Mouse (Mus musculus): Measurements from ENCODE around the gene Mid1. TPM values are rescaled to one million over a fixed set of nuclear protein-coding genes. Genes with fewer than 3 reads are reported as not detected.
"Not testable (repeated sequence)": the region's sequence is repeated elsewhere in the genome, so short reads cannot be mapped to it uniquely, and the experiment has no call there.

Mid1 gene
- total and polyA plus RNA-seq, 2 experiments, result 1.7 to 2.5 TPM

DNA sequence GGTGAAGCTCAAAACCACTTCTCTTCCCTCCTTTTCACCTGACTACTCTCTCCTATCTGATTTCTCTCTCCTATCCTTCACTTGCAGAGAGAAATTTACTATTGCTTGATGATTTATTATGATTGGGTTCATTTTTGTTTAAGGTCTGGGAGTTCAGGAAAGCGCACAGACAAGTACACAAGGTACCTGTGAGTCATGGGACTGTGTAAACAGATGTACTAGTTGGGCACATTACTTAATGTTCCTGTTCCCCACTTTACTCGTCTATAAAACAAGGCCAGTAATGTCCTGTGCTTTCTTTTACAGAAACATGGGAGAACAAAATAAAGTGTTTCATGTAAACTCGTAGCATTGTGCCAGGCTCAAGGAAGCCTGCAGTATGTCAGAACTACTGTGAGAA, 248.2 kb downstream of the Mid1 start:
- TF ChIP-seq CTCF (IDR thresholded peaks at IDR 0.05; ENCODE audit: low read depth, low read length), result no peak
- TF ChIP-seq POLR2A (IDR thresholded peaks at IDR 0.05; ENCODE audit: extremely low read depth, insufficient read depth, low read length), result no peak
- no peak for DNase-seq (ENCODE audit: extremely low read depth, low read depth, low spot score)
- H3K27ac ChIP-seq (replicated peaks; ENCODE audit: insufficient read depth, low read depth, low read length), result no peak overlapping the region
- no peaks in the 10 kb centered on the region for H3K4me1 ChIP-seq (ENCODE audit: control insufficient read depth, insufficient read depth, low read length)
- H3K4me3 ChIP-seq (ENCODE audit: insufficient read depth, low read depth, low read length), result no peak overlapping the region
- no peaks in the 10 kb centered on the region for H3K27me3 ChIP-seq (ENCODE audit: control insufficient read depth, insufficient read depth, low read length)
- no peak overlapping the region for H3K9ac ChIP-seq (ENCODE audit: low read depth, low read length)
- H3K79me2 ChIP-seq (ENCODE audit: control insufficient read depth, insufficient read depth, low read length), result no peaks in the 10 kb centered on the region
- 33% methylated on average over 3 of the region's 3 CpGs for WGBS
- H3K36me3 ChIP-seq (ENCODE audit: control insufficient read depth, insufficient read depth, low read length), result no peaks in the 10 kb centered on the region

DNA sequence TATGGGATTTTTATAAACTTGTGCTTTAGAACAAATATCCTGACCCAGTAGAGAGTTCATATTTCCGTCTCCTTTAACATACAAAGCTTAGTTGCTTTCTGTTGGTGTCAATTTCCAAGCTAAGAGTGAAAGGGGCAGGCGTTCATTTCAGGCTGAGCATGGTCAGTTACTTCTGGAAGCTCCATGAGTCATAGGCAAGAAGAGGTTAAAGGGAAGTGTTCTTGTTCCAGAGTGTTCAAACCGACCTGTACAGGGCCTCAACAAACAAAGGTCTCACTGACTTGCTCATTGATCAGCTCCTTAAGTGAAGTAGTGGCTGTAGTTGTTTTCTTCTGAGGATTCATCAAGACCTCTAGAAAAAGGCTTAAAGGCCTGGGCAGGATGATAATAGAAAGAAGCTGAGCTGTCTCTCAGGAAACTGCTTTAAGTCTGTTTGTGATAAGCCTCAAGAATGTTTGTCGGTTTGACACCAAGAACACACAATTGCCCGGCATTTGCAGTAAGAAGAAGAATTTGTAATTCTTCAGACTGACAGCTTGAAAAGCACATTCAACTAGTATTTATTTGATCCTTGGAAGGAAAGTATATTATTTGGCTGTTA, 252.2 kb downstream of the Mid1 start:
- H3K27me3 ChIP-seq (ENCODE audit: control insufficient read depth, insufficient read depth, low read length), result no peaks in the 10 kb centered on the region
- H3K79me2 ChIP-seq (ENCODE audit: control insufficient read depth, insufficient read depth, low read length), result no peaks in the 10 kb centered on the region
- no peak overlapping the region for H3K27ac ChIP-seq (replicated peaks; ENCODE audit: insufficient read depth, low read depth, low read length)
- H3K4me3 ChIP-seq (ENCODE audit: insufficient read depth, low read depth, low read length), result no peak overlapping the region
- WGBS, result 56% methylated on average over 5 of the region's 5 CpGs
- H3K9ac ChIP-seq (ENCODE audit: low read depth, low read length), result no peak overlapping the region
- no peaks in the 10 kb centered on the region for H3K4me1 ChIP-seq (ENCODE audit: control insufficient read depth, insufficient read depth, low read length)
- H3K36me3 ChIP-seq (ENCODE audit: control insufficient read depth, insufficient read depth, low read length), result no peaks in the 10 kb centered on the region
- TF ChIP-seq POLR2A (IDR thresholded peaks at IDR 0.05; ENCODE audit: extremely low read depth, insufficient read depth, low read length) (no peak), CTCF (IDR thresholded peaks at IDR 0.05; ENCODE audit: low read depth, low read length) (no peak)
- DNase-seq (ENCODE audit: extremely low read depth, low read depth, low spot score), result no peak

- Histone ChIP-seq H3K79me2 (ENCODE audit: control insufficient read depth, insufficient read depth, low read length) (no peaks in the 10 kb centered on the region), H3K27ac (replicated peaks; ENCODE audit: insufficient read depth, low read depth, low read length) (no peak overlapping the region), H3K4me3 (ENCODE audit: insufficient read depth, low read depth, low read length) (no peak overlapping the region), H3K4me1 (ENCODE audit: control insufficient read depth, insufficient read depth, low read length) (no peaks in the 10 kb centered on the region), H3K36me3 (ENCODE audit: control insufficient read depth, insufficient read depth, low read length) (no peaks in the 10 kb centered on the region), H3K27me3 (ENCODE audit: control insufficient read depth, insufficient read depth, low read length) (no peaks in the 10 kb centered on the region), H3K9ac (ENCODE audit: low read depth, low read length) (no peak overlapping the region)
- TF ChIP-seq CTCF (IDR thresholded peaks at IDR 0.05; ENCODE audit: low read depth, low read length) (no peak), POLR2A (IDR thresholded peaks at IDR 0.05; ENCODE audit: extremely low read depth, insufficient read depth, low read length) (no peak)
- DNase-seq (ENCODE audit: extremely low read depth, low read depth, low spot score), result no peak
- 90% methylated on average over 4 of the region's 4 CpGs for WGBS
Measured at GRCm38 (mm10) chrX:169940531-169940930, 255.5 kb downstream of the Mid1 start.

DNA sequence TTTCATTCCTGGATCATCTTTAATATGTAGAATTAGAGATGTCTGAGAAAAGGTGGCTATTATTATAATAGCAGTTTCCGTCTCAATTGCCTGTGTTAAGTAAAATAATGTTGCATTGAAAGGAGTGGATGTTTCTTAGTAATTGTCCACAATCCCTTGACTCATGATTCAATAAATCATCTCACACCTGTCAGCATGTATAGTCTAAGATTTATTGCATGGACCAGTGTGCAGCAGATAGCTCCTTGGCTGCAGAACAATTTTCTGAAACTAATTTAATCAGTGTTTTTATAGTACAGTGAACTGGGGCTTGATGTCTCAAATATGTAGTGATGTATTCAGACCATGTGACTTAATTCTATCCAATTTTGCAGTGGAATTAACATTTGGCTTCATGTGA, 265.6 kb downstream of the Mid1 start:
- Histone ChIP-seq H3K4me1 (ENCODE audit: control insufficient read depth, insufficient read depth, low read length) (no peaks in the 10 kb centered on the region), H3K27ac (replicated peaks; ENCODE audit: insufficient read depth, low read depth, low read length) (no peak overlapping the region), H3K4me3 (ENCODE audit: insufficient read depth, low read depth, low read length) (no peak overlapping the region), H3K9ac (ENCODE audit: low read depth, low read length) (no peak overlapping the region), H3K79me2 (ENCODE audit: control insufficient read depth, insufficient read depth, low read length) (no peaks in the 10 kb centered on the region), H3K27me3 (ENCODE audit: control insufficient read depth, insufficient read depth, low read length) (no peaks in the 10 kb centered on the region), H3K36me3 (ENCODE audit: control insufficient read depth, insufficient read depth, low read length) (no peaks in the 10 kb centered on the region)
- no peak for DNase-seq (ENCODE audit: extremely low read depth, low read depth, low spot score)
- 100% methylated on average over 1 of the region's 1 CpGs for WGBS
- TF ChIP-seq POLR2A (IDR thresholded peaks at IDR 0.05; ENCODE audit: extremely low read depth, insufficient read depth, low read length), result no peak
- no peak for TF ChIP-seq CTCF (IDR thresholded peaks at IDR 0.05; ENCODE audit: low read depth, low read length)

- no peaks in the 10 kb centered on the region for H3K79me2 ChIP-seq (ENCODE audit: control insufficient read depth, insufficient read depth, low read length)
- no peak for TF ChIP-seq CTCF (IDR thresholded peaks at IDR 0.05; ENCODE audit: low read depth, low read length)
- no peaks in the 10 kb centered on the region for H3K4me1 ChIP-seq (ENCODE audit: control insufficient read depth, insufficient read depth, low read length)
- DNase-seq (ENCODE audit: extremely low read depth, low read depth, low spot score), result no peak
- H3K36me3 ChIP-seq (ENCODE audit: control insufficient read depth, insufficient read depth, low read length), result no peaks in the 10 kb centered on the region
- WGBS, result 100% methylated on average over 1 of the region's 1 CpGs
- no peak overlapping the region for H3K4me3 ChIP-seq (ENCODE audit: insufficient read depth, low read depth, low read length)
- H3K9ac ChIP-seq (ENCODE audit: low read depth, low read length), result no peak overlapping the region
- H3K27me3 ChIP-seq (ENCODE audit: control insufficient read depth, insufficient read depth, low read length), result no peaks in the 10 kb centered on the region; the same call in 1 of the 2 replicates
- H3K27ac ChIP-seq (replicated peaks; ENCODE audit: insufficient read depth, low read depth, low read length), result no peak overlapping the region
Measured at GRCm38 (mm10) chrX:169969337-169969736, 284.3 kb downstream of the Mid1 start.

DNA sequence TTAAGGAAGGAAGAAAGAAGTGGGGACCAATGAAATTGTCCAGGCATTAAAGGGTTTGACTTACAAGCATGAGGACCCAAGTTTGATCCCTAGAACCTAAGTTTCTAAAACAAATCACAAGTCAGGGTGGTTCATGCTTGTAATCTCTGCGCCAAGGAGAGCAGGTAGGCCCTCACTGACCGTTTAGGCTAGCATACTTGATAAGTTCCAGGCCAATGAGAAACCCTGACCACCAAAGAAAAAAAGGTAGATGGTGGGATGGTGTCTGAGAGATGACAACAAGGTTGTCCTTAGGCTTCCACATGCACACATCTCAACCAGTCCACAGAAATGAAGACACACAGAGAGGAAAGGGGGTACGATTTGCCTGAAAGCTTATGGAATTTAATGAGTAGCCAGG, 284.8 kb downstream of the Mid1 start:
- H3K4me1 ChIP-seq (ENCODE audit: control insufficient read depth, insufficient read depth, low read length); H3K4me3 ChIP-seq (ENCODE audit: insufficient read depth, low read depth, low read length); H3K9ac ChIP-seq (ENCODE audit: low read depth, low read length); H3K27me3 ChIP-seq (ENCODE audit: control insufficient read depth, insufficient read depth, low read length); H3K36me3 ChIP-seq (ENCODE audit: control insufficient read depth, insufficient read depth, low read length); H3K79me2 ChIP-seq (ENCODE audit: control insufficient read depth, insufficient read depth, low read length); H3K27ac ChIP-seq (replicated peaks; ENCODE audit: insufficient read depth, low read depth, low read length): not testable (repeated sequence)
- WGBS, result 72% methylated on average over 3 of the region's 3 CpGs
- peak; percentile 8 for DNase-seq (ENCODE audit: extremely low read depth, low read depth, low spot score)

GRCm38 (mm10) chrX:169970546-169970945, 285.5 kb downstream of the Mid1 start:
- H3K9ac ChIP-seq (ENCODE audit: low read depth, low read length); H3K27ac ChIP-seq (replicated peaks; ENCODE audit: insufficient read depth, low read depth, low read length); H3K4me1 ChIP-seq (ENCODE audit: control insufficient read depth, insufficient read depth, low read length); H3K79me2 ChIP-seq (ENCODE audit: control insufficient read depth, insufficient read depth, low read length); H3K27me3 ChIP-seq (ENCODE audit: control insufficient read depth, insufficient read depth, low read length); H3K36me3 ChIP-seq (ENCODE audit: control insufficient read depth, insufficient read depth, low read length); H3K4me3 ChIP-seq (ENCODE audit: insufficient read depth, low read depth, low read length): not testable (repeated sequence)
- peak; percentile 6 for DNase-seq (ENCODE audit: extremely low read depth, low read depth, low spot score)
- 84% methylated on average over 7 of the region's 7 CpGs for WGBS

DNA sequence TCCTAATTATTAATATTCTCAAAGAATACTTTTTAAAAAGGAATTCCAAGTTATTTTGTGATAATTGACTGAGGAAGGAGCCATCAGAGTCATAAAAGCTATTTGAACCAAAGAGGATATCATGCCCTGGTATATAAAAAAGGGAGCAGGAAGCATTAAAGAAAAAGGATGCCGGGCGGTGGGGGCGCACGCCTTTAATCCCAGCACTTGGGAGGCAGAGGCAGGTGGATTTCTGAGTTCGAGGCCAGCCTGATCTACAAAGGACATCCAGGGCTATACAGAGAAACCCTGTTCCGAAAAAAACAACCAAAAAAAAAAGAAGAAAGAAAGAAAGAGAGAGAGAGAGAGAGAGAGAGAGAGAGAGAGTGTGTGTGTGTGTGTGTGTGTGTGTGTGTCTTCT, 286.6 kb downstream of the Mid1 start:
- not testable (repeated sequence) for H3K9ac ChIP-seq (ENCODE audit: low read depth, low read length); H3K36me3 ChIP-seq (ENCODE audit: control insufficient read depth, insufficient read depth, low read length); H3K27me3 ChIP-seq (ENCODE audit: control insufficient read depth, insufficient read depth, low read length); H3K27ac ChIP-seq (replicated peaks; ENCODE audit: insufficient read depth, low read depth, low read length); DNase-seq (ENCODE audit: extremely low read depth, low read depth, low spot score); H3K4me1 ChIP-seq (ENCODE audit: control insufficient read depth, insufficient read depth, low read length); H3K4me3 ChIP-seq (ENCODE audit: insufficient read depth, low read depth, low read length); H3K79me2 ChIP-seq (ENCODE audit: control insufficient read depth, insufficient read depth, low read length)
- WGBS, result 79% methylated on average over 6 of the region's 6 CpGs

GRCm38 (mm10) chrX:169972131-169972530, 287.1 kb downstream of the Mid1 start:
- DNase-seq (ENCODE audit: extremely low read depth, low read depth, low spot score), result peak; percentile 6
- not testable (repeated sequence) for H3K36me3 ChIP-seq (ENCODE audit: control insufficient read depth, insufficient read depth, low read length); H3K27ac ChIP-seq (replicated peaks; ENCODE audit: insufficient read depth, low read depth, low read length); H3K79me2 ChIP-seq (ENCODE audit: control insufficient read depth, insufficient read depth, low read length); H3K9ac ChIP-seq (ENCODE audit: low read depth, low read length); H3K27me3 ChIP-seq (ENCODE audit: control insufficient read depth, insufficient read depth, low read length); H3K4me3 ChIP-seq (ENCODE audit: insufficient read depth, low read depth, low read length); H3K4me1 ChIP-seq (ENCODE audit: control insufficient read depth, insufficient read depth, low read length)
- 74% methylated on average over 2 of the region's 2 CpGs for WGBS
